Mouse (Mus musculus): ENCODE results near the gene A830018L16Rik. TPM values are rescaled to one million over a fixed set of nuclear protein-coding genes. Genes with fewer than 3 reads are reported as not detected.
"Not testable (repeated sequence)": the region's sequence is repeated elsewhere in the genome, so short reads cannot be mapped to it uniquely, and the experiment has no call there.

Gene A830018L16Rik
- polyA plus RNA-seq, 1 experiment from 2014 or later: 1.1 TPM

GRCm38 (mm10) chr1:11996297-11996878 is 582.5 kb downstream of the A830018L16Rik start:
- Histone ChIP-seq H3K36me3 (ENCODE audit: control insufficient read depth, insufficient read depth, low read length) (no peaks in the 10 kb centered on the region), H3K9ac (ENCODE audit: low read length) (no peak overlapping the region), H3K27me3 (ENCODE audit: control insufficient read depth, insufficient read depth, low read length) (no peaks in the 10 kb centered on the region), H3K4me2 (ENCODE audit: low read depth, low read length, severe bottlenecking) (no peak overlapping the region), H3K9me3 (ENCODE audit: control insufficient read depth, low read length) (no peaks in the 10 kb centered on the region), H3K4me1 (replicated peaks; ENCODE audit: control insufficient read depth, insufficient read depth, low read length) (no peaks in the 10 kb centered on the region), H3K4me3 (ENCODE audit: low read depth, low read length) (no peak overlapping the region), H3K27ac (ENCODE audit: low read depth, low read length) (no peak overlapping the region)
- 86% methylated on average over 2 of the region's 2 CpGs for WGBS
- no peak for DNase-seq (ENCODE audit: low spot score)
- ATAC-seq (replicated peaks; ENCODE audit: low FRiP score): no peak

GRCm38 (mm10) chr1:11997574-11997973 is 583.7 kb downstream of the A830018L16Rik start:
- Histone ChIP-seq H3K4me3 (ENCODE audit: low read depth, low read length) (no peak overlapping the region), H3K27me3 (ENCODE audit: control insufficient read depth, insufficient read depth, low read length) (no peaks in the 10 kb centered on the region), H3K36me3 (ENCODE audit: control insufficient read depth, insufficient read depth, low read length) (no peaks in the 10 kb centered on the region), H3K9ac (ENCODE audit: low read length) (no peak overlapping the region), H3K27ac (ENCODE audit: low read depth, low read length) (no peak overlapping the region), H3K9me3 (ENCODE audit: control insufficient read depth, low read length) (no peaks in the 10 kb centered on the region), H3K4me2 (ENCODE audit: low read depth, low read length, severe bottlenecking) (no peak overlapping the region), H3K4me1 (replicated peaks; ENCODE audit: control insufficient read depth, insufficient read depth, low read length) (no peaks in the 10 kb centered on the region)
- no peak for ATAC-seq (replicated peaks; ENCODE audit: low FRiP score)
- WGBS: 73% methylated on average over 2 of the region's 2 CpGs
- DNase-seq (ENCODE audit: low spot score): no peak

- H3K4me1 ChIP-seq (replicated peaks; ENCODE audit: control insufficient read depth, insufficient read depth, low read length): no peaks in the 10 kb centered on the region
- H3K27ac ChIP-seq (ENCODE audit: low read depth, low read length): no peak overlapping the region
- WGBS: 40% methylated on average over 4 of the region's 4 CpGs
- H3K9me3 ChIP-seq (ENCODE audit: control insufficient read depth, low read length): no peaks in the 10 kb centered on the region
- H3K4me3 ChIP-seq (ENCODE audit: low read depth, low read length): no peak overlapping the region
- H3K9ac ChIP-seq (ENCODE audit: low read length): no peak overlapping the region
- H3K4me2 ChIP-seq (ENCODE audit: low read depth, low read length, severe bottlenecking): no peak overlapping the region
- DNase-seq (ENCODE audit: low spot score): peak; percentile 60
- no peaks in the 10 kb centered on the region for H3K27me3 ChIP-seq (ENCODE audit: control insufficient read depth, insufficient read depth, low read length)
- H3K36me3 ChIP-seq (ENCODE audit: control insufficient read depth, insufficient read depth, low read length): no peaks in the 10 kb centered on the region
- peak; percentile 87 for ATAC-seq (replicated peaks; ENCODE audit: low FRiP score)
Measured at GRCm38 (mm10) chr1:12000557-12000956, 586.7 kb downstream of the A830018L16Rik start.

- DNase-seq (ENCODE audit: low spot score): no peak
- no peaks in the 10 kb centered on the region for H3K36me3 ChIP-seq (ENCODE audit: control insufficient read depth, insufficient read depth, low read length)
- 54% methylated on average over 2 of the region's 2 CpGs for WGBS
Measured at GRCm38 (mm10) chr1:12008789-12009550, 595.1 kb downstream of the A830018L16Rik start.

GRCm38 (mm10) chr1:12009551-12009846 is 595.6 kb downstream of the A830018L16Rik start:
- H3K27ac ChIP-seq (ENCODE audit: low read depth, low read length): no peak overlapping the region
- H3K4me1 ChIP-seq (replicated peaks; ENCODE audit: control insufficient read depth, insufficient read depth, low read length): no peaks in the 10 kb centered on the region
- DNase-seq (ENCODE audit: low spot score) (no peak), ATAC-seq (replicated peaks; ENCODE audit: low FRiP score) (no peak)
- H3K27me3 ChIP-seq (ENCODE audit: control insufficient read depth, insufficient read depth, low read length): no peaks in the 10 kb centered on the region
- H3K4me2 ChIP-seq (ENCODE audit: low read depth, low read length, severe bottlenecking): no peak overlapping the region
- H3K36me3 ChIP-seq (ENCODE audit: control insufficient read depth, insufficient read depth, low read length): no peaks in the 10 kb centered on the region
- no peak overlapping the region for H3K9ac ChIP-seq (ENCODE audit: low read length)
- H3K9me3 ChIP-seq (ENCODE audit: control insufficient read depth, low read length): no peaks in the 10 kb centered on the region
- H3K4me3 ChIP-seq (ENCODE audit: low read depth, low read length): no peak overlapping the region

More at GRCm38 (mm10) chr1:12008789-12009550, 595.1 kb downstream of the A830018L16Rik start:
- Histone ChIP-seq H3K4me2 (ENCODE audit: low read depth, low read length, severe bottlenecking) (no peak overlapping the region), H3K4me3 (ENCODE audit: low read depth, low read length) (no peak overlapping the region), H3K9me3 (ENCODE audit: control insufficient read depth, low read length) (no peaks in the 10 kb centered on the region), H3K9ac (ENCODE audit: low read length) (no peak overlapping the region), H3K27me3 (ENCODE audit: control insufficient read depth, insufficient read depth, low read length) (no peaks in the 10 kb centered on the region), H3K4me1 (replicated peaks; ENCODE audit: control insufficient read depth, insufficient read depth, low read length) (no peaks in the 10 kb centered on the region), H3K27ac (ENCODE audit: low read depth, low read length) (no peak overlapping the region)
- no peak for ATAC-seq (replicated peaks; ENCODE audit: low FRiP score)

- WGBS: 93% methylated on average over 1 of the region's 1 CpGs
- H3K9me3 ChIP-seq (ENCODE audit: control insufficient read depth, low read length): no peaks in the 10 kb centered on the region
- H3K4me1 ChIP-seq (replicated peaks; ENCODE audit: control insufficient read depth, insufficient read depth, low read length): no peaks in the 10 kb centered on the region
- H3K4me3 ChIP-seq (ENCODE audit: low read depth, low read length): no peak overlapping the region
- H3K27ac ChIP-seq (ENCODE audit: low read depth, low read length): no peak overlapping the region
- H3K4me2 ChIP-seq (ENCODE audit: low read depth, low read length, severe bottlenecking): no peak overlapping the region
- ATAC-seq (replicated peaks; ENCODE audit: low FRiP score) (no peak), DNase-seq (ENCODE audit: low spot score) (no peak)
- no peak overlapping the region for H3K9ac ChIP-seq (ENCODE audit: low read length)
- no peaks in the 10 kb centered on the region for H3K27me3 ChIP-seq (ENCODE audit: control insufficient read depth, insufficient read depth, low read length)
- H3K36me3 ChIP-seq (ENCODE audit: control insufficient read depth, insufficient read depth, low read length): no peaks in the 10 kb centered on the region
Measured at GRCm38 (mm10) chr1:12010607-12011006, 596.7 kb downstream of the A830018L16Rik start.

- H3K9me3 ChIP-seq (ENCODE audit: control insufficient read depth, low read length); H3K27me3 ChIP-seq (ENCODE audit: control insufficient read depth, insufficient read depth, low read length); H3K4me3 ChIP-seq (ENCODE audit: low read depth, low read length); DNase-seq (ENCODE audit: low spot score); H3K9ac ChIP-seq (ENCODE audit: low read length); H3K4me1 ChIP-seq (replicated peaks; ENCODE audit: control insufficient read depth, insufficient read depth, low read length); H3K36me3 ChIP-seq (ENCODE audit: control insufficient read depth, insufficient read depth, low read length); H3K4me2 ChIP-seq (ENCODE audit: low read depth, low read length, severe bottlenecking); ATAC-seq (replicated peaks; ENCODE audit: low FRiP score); H3K27ac ChIP-seq (ENCODE audit: low read depth, low read length): not testable (repeated sequence)
- WGBS: 88% methylated on average over 5 of the region's 5 CpGs
Measured at GRCm38 (mm10) chr1:12020646-12021045, 606.7 kb downstream of the A830018L16Rik start.

Data from forebrain, embryonic 11.5 days (tissue).